Mouse (Mus musculus) mesoderm, embryonic 11.5 days (tissue): ENCODE results near the gene Alkbh3.

Source experiments
- DNase-seq: peaks from one replicate; pipeline ENCODE4 v3.0.0-alpha.2; 2012; ENCODE audit warnings: low read depth, low spot score

Alkbh3 gene

GRCm38 (mm10) chr2:93954781-93955578 is 55.6 kb downstream of the Alkbh3 start:
- DNase-seq = no peak

- DNase-seq = no peak
Measured at GRCm38 (mm10) chr2:93953726-93954125, 56.9 kb downstream of the Alkbh3 start.

GRCm38 (mm10) chr2:93946976-93947375 is 63.6 kb downstream of the Alkbh3 start:
- DNase-seq = no peak

- no peak for DNase-seq
Measured at GRCm38 (mm10) chr2:93944855-93945254, 65.8 kb downstream of the Alkbh3 start.

GRCm38 (mm10) chr2:93944099-93944498 is 66.5 kb downstream of the Alkbh3 start:
- DNase-seq = no peak

GRCm38 (mm10) chr2:93941670-93942069 is 68.9 kb downstream of the Alkbh3 start:
- no peak for DNase-seq

- DNase-seq = no peak
Measured at GRCm38 (mm10) chr2:93938534-93938933, 72.1 kb downstream of the Alkbh3 start.
